Mouse (Mus musculus) limb, embryonic 10.5 days (tissue): Measurements from ENCODE around the gene Taf1c. TPM values are rescaled to one million over a fixed set of nuclear protein-coding genes. Genes with fewer than 3 reads are reported as not detected.

Experiments used
- DNase-seq: peaks from one replicate; pipeline ENCODE4 v3.0.0-alpha.2; 2017; ENCODE audit warnings: low spot score
- H3K27ac ChIP-seq: fragments of 300-500 bp; sonication (generic); 2 replicates; pipeline ENCODE4 v1.5.1; 2016; ENCODE audit warnings: mild to moderate bottlenecking
- H3K27me3 ChIP-seq: fragments of 300-500 bp; sonication (generic); 2 replicates; pipeline ENCODE4 v1.6.1; 2016; ENCODE audit warnings: low read depth, mild to moderate bottlenecking; ENCODE audit not compliant: poor library complexity, severe bottlenecking
- H3K36me3 ChIP-seq: fragments of 300-500 bp; sonication (generic); 2 replicates; pipeline ENCODE4 v1.6.1; 2016; ENCODE audit warnings: mild to moderate bottlenecking, moderate library complexity
- H3K4me1 ChIP-seq: fragments of 300-500 bp; sonication (generic); 2 replicates; pipeline ENCODE4 v1.6.1; 2016
- H3K4me3 ChIP-seq: fragments of 300-500 bp; sonication (generic); 2 replicates; pipeline ENCODE4 v1.5.1; 2016; ENCODE audit warnings: mild to moderate bottlenecking, moderate library complexity
- H3K9me3 ChIP-seq: fragments of 300-500 bp; sonication (generic); replicated peaks from 2 replicates; pipeline ENCODE4 v1.6.1; 2016; ENCODE audit warnings: mild to moderate bottlenecking
- WGBS: fragments of 180-500 bp; shearing (Covaris S2); methylation state at CpG from one replicate; pipeline ENCODE4 v1.1.7; 2016; 5-methylcytosine and 5-hydroxymethylcytosine counted together
- polyA plus RNA-seq: library from polyadenylated mRNA; unstranded; fragments of >200 nt; fragmentation: Nextera tagmentation; extraction: Ambion mirVana; gene quantifications from 2 replicates; pipeline ENCODE4 v1.2.1, GENCODE M21; 2016

Gene Taf1c
- 15.8 and 16.0 TPM in 2 replicates for polyA plus RNA-seq

GRCm38 (mm10) chr8:119604996-119605395, at the start of gene Taf1c:
Taf1c (minus strand) TSS chr8:119605222.
- under 1% methylated on average over 23 of the region's 23 CpGs for WGBS
- no peaks in the 10 kb centered on the region for H3K9me3 ChIP-seq
- peak within 1 kb of the TSS; percentile 82 for H3K27ac ChIP-seq

GRCm38 (mm10) chr8:119651324-119651723, 46.3 kb upstream of the Taf1c start:
- 43% methylated on average over 2 of the region's 2 CpGs for WGBS
- no peak for DNase-seq
- H3K9me3 ChIP-seq: no peaks in the 10 kb centered on the region
- no peaks in the 10 kb centered on the region for H3K27me3 ChIP-seq
- peak overlapping the region; percentile 6; the same call in 1 of the 2 replicates for H3K27ac ChIP-seq
- no peaks in the 10 kb centered on the region for H3K36me3 ChIP-seq
- peaks cover 40% of the 10 kb centered on the region for H3K4me1 ChIP-seq
- no peak overlapping the region for H3K4me3 ChIP-seq

More at GRCm38 (mm10) chr8:119604996-119605395, at the start of gene Taf1c:
- Histone ChIP-seq H3K4me3 (peak within 1 kb of the TSS; percentile 73), H3K27me3 (no peaks in the 10 kb centered on the region), H3K4me1 (peaks cover 12% of the 10 kb centered on the region), H3K36me3 (peaks cover 30% of the 10 kb centered on the region)
- DNase-seq: peak; percentile 98

GRCm38 (mm10) chr8:119646846-119647245, 41.8 kb upstream of the Taf1c start:
- H3K36me3 ChIP-seq: no peaks in the 10 kb centered on the region
- no peaks in the 10 kb centered on the region for H3K27me3 ChIP-seq
- no peaks in the 10 kb centered on the region for H3K9me3 ChIP-seq
- 85% methylated on average over 7 of the region's 7 CpGs for WGBS
- H3K27ac ChIP-seq: no peak overlapping the region
- peaks cover 31% of the 10 kb centered on the region for H3K4me1 ChIP-seq
- H3K4me3 ChIP-seq: no peak overlapping the region
- no peak for DNase-seq

- 75% methylated on average over 3 of the region's 3 CpGs for WGBS
- DNase-seq: no peak
- Histone ChIP-seq H3K27me3 (no peaks in the 10 kb centered on the region), H3K36me3 (no peaks in the 10 kb centered on the region), H3K4me3 (no peak overlapping the region), H3K27ac (no peak overlapping the region), H3K9me3 (no peaks in the 10 kb centered on the region), H3K4me1 (peaks cover 24% of the 10 kb centered on the region)
Measured at GRCm38 (mm10) chr8:119646197-119646596, 41.2 kb upstream of the Taf1c start.

GRCm38 (mm10) chr8:119644981-119645597, 40.1 kb upstream of the Taf1c start:
- H3K4me3 ChIP-seq: no peak overlapping the region
- WGBS: 69% methylated on average over 18 of the region's 18 CpGs
- peaks cover 16% of the 10 kb centered on the region for H3K4me1 ChIP-seq
- H3K27ac ChIP-seq: no peak overlapping the region
- no peaks in the 10 kb centered on the region for H3K36me3 ChIP-seq
- DNase-seq: no peak
- no peaks in the 10 kb centered on the region for H3K9me3 ChIP-seq
- H3K27me3 ChIP-seq: no peaks in the 10 kb centered on the region

- Histone ChIP-seq H3K4me3 (no peak overlapping the region), H3K27ac (no peak overlapping the region), H3K4me1 (0 out of 2 replicates have a peak, but pooled peaks cover 11% of the 10 kb centered on the region), H3K27me3 (no peaks in the 10 kb centered on the region), H3K9me3 (no peaks in the 10 kb centered on the region), H3K36me3 (no peaks in the 10 kb centered on the region)
- 73% methylated on average over 17 of the region's 17 CpGs for WGBS
- no peak for DNase-seq
Measured at GRCm38 (mm10) chr8:119644429-119644960, 39.5 kb upstream of the Taf1c start.

- Histone ChIP-seq H3K4me3 (no peak overlapping the region), H3K9me3 (no peaks in the 10 kb centered on the region), H3K27ac (no peak overlapping the region), H3K27me3 (no peaks in the 10 kb centered on the region), H3K36me3 (no peaks in the 10 kb centered on the region), H3K4me1 (0 out of 2 replicates have a peak, but pooled peaks cover 11% of the 10 kb centered on the region)
- DNase-seq: no peak
- WGBS: 91% methylated on average over 1 of the region's 1 CpGs
Measured at GRCm38 (mm10) chr8:119642960-119643359, 37.9 kb upstream of the Taf1c start.

GRCm38 (mm10) chr8:119641058-119641457, 36.0 kb upstream of the Taf1c start:
- no peak overlapping the region for H3K27ac ChIP-seq
- no peaks in the 10 kb centered on the region for H3K36me3 ChIP-seq
- H3K27me3 ChIP-seq: peaks cover 7% of the 10 kb centered on the region; the same call in 1 of the 2 replicates
- H3K4me3 ChIP-seq: no peak overlapping the region
- DNase-seq: no peak
- WGBS: 88% methylated on average over 5 of the region's 5 CpGs
- H3K4me1 ChIP-seq: peaks cover 17% of the 10 kb centered on the region
- H3K9me3 ChIP-seq: no peaks in the 10 kb centered on the region

GRCm38 (mm10) chr8:119639798-119640197, 34.8 kb upstream of the Taf1c start:
- Histone ChIP-seq H3K4me3 (no peak overlapping the region), H3K27ac (no peak overlapping the region), H3K9me3 (no peaks in the 10 kb centered on the region), H3K27me3 (peaks cover 20% of the 10 kb centered on the region), H3K4me1 (peaks cover 25% of the 10 kb centered on the region), H3K36me3 (no peaks in the 10 kb centered on the region)
- WGBS: 55% methylated on average over 7 of the region's 7 CpGs
- DNase-seq: no peak

- no peaks in the 10 kb centered on the region for H3K9me3 ChIP-seq
- 90% methylated on average over 6 of the region's 6 CpGs for WGBS
Measured at GRCm38 (mm10) chr8:119638261-119638660, 33.2 kb upstream of the Taf1c start.

GRCm38 (mm10) chr8:119637381-119637780, 32.4 kb upstream of the Taf1c start:
- Histone ChIP-seq H3K36me3 (no peaks in the 10 kb centered on the region), H3K9me3 (no peaks in the 10 kb centered on the region), H3K4me1 (peaks cover 28% of the 10 kb centered on the region), H3K27me3 (peaks cover 44% of the 10 kb centered on the region), H3K4me3 (no peak overlapping the region), H3K27ac (no peak overlapping the region)
- no peak for DNase-seq
- WGBS: 90% methylated on average over 4 of the region's 4 CpGs

More at GRCm38 (mm10) chr8:119638261-119638660, 33.2 kb upstream of the Taf1c start:
- H3K36me3 ChIP-seq: no peaks in the 10 kb centered on the region
- H3K4me3 ChIP-seq: no peak overlapping the region
- H3K4me1 ChIP-seq: peaks cover 23% of the 10 kb centered on the region
- no peak overlapping the region for H3K27ac ChIP-seq
- H3K27me3 ChIP-seq: peaks cover 35% of the 10 kb centered on the region
- no peak for DNase-seq

- 59% methylated on average over 7 of the region's 7 CpGs for WGBS
- no peaks in the 10 kb centered on the region for H3K36me3 ChIP-seq
- H3K27me3 ChIP-seq: peaks cover 50% of the 10 kb centered on the region
- H3K4me3 ChIP-seq: no peak overlapping the region
- no peaks in the 10 kb centered on the region for H3K9me3 ChIP-seq
- no peak for DNase-seq
- H3K4me1 ChIP-seq: peaks cover 28% of the 10 kb centered on the region
- no peak overlapping the region for H3K27ac ChIP-seq
Measured at GRCm38 (mm10) chr8:119636766-119637165, 31.7 kb upstream of the Taf1c start.

- Histone ChIP-seq H3K9me3 (no peaks in the 10 kb centered on the region), H3K27ac (no peak overlapping the region), H3K4me3 (no peak overlapping the region), H3K27me3 (peaks cover 58% of the 10 kb centered on the region), H3K4me1 (peaks cover 31% of the 10 kb centered on the region), H3K36me3 (no peaks in the 10 kb centered on the region)
- DNase-seq: no peak
- 54% methylated on average over 2 of the region's 2 CpGs for WGBS
Measured at GRCm38 (mm10) chr8:119635958-119636357, 30.9 kb upstream of the Taf1c start.
